Mouse (Mus musculus) olfactory bulb, adult 2 months (tissue): Measurements from ENCODE around the gene Tex29. TPM values are rescaled to one million over a fixed set of nuclear protein-coding genes. Genes with fewer than 3 reads are reported as not detected.
"Not testable (repeated sequence)": the region's sequence is repeated elsewhere in the genome, so short reads cannot be mapped to it uniquely, and the experiment has no call there.

Experiments used
- H3K27ac ChIP-seq: fragments of 200-500 bp; 2 replicates; pipeline ENCODE4 v1.5.1; 2012; ENCODE audit warnings: low read depth, low read length; ENCODE audit not compliant: insufficient read depth
- H3K4me1 ChIP-seq: fragments of 200-500 bp; 2 replicates; pipeline ENCODE4 v1.6.1; 2012; ENCODE audit warnings: low read length; ENCODE audit not compliant: control insufficient read depth, insufficient read depth
- H3K4me3 ChIP-seq: fragments of 200-500 bp; 2 replicates; pipeline ENCODE4 v1.5.1; 2012; ENCODE audit warnings: mild to moderate bottlenecking, low read depth, low read length, moderate library complexity; ENCODE audit not compliant: insufficient read depth
- CTCF ChIP-seq: fragments of 200-500 bp; IDR thresholded peaks from 2 replicates; pipeline ENCODE4 v1.5.1; 2012; ENCODE audit warnings: low read depth, mild to moderate bottlenecking, low read length, moderate library complexity; ENCODE audit not compliant: insufficient read depth
- POLR2A ChIP-seq: fragments of 200-500 bp; IDR thresholded peaks from 2 replicates; pipeline ENCODE4 v1.6.1; 2012; ENCODE audit warnings: mild to moderate bottlenecking, low read depth, low read length, moderate library complexity; ENCODE audit not compliant: insufficient read depth
- WGBS: fragments of 180-500 bp; shearing (Covaris S2); methylation state at CpG from one replicate; pipeline ENCODE4 v1.1.7; 2018; 5-methylcytosine and 5-hydroxymethylcytosine counted together
- polyA plus RNA-seq: library from polyadenylated mRNA; stranded (reverse); fragments of >200 nt; gene quantifications from 2 replicates; pipeline ENCODE4 v1.2.4, GENCODE M21; 2012; ENCODE audit warnings: low replicate concordance; ENCODE audit not compliant: missing spikeins, insufficient read depth, insufficient read length

Tex29 gene
- polyA plus RNA-seq, 1 experiment: not detected

DNA sequence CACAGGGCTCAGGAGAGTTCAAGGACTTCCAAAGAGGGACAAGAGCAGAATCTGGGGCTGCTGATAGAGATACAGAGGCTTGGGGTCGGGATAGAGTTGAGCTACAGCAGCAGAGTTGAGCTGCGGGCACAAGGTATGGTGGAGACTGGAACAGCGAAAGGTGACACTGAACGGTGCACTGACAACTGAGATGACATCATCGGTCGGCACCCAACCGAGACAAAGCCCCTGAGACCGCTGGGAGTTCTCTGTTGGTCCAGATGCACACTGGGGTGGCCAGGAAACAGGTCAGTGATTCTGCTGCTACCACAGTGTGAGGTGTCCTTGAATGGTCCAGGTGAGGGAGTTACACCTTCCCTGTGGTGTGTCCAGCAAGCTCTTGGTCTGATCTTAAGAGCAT is 2.5 kb downstream of the Tex29 start:
- H3K27ac ChIP-seq: no peak overlapping the region
- peaks cover 21% of the 10 kb centered on the region for H3K4me1 ChIP-seq
- WGBS: 74% methylated on average over 8 of the region's 8 CpGs
- TF ChIP-seq CTCF (no peak), POLR2A (no peak)
- no peak overlapping the region for H3K4me3 ChIP-seq

DNA sequence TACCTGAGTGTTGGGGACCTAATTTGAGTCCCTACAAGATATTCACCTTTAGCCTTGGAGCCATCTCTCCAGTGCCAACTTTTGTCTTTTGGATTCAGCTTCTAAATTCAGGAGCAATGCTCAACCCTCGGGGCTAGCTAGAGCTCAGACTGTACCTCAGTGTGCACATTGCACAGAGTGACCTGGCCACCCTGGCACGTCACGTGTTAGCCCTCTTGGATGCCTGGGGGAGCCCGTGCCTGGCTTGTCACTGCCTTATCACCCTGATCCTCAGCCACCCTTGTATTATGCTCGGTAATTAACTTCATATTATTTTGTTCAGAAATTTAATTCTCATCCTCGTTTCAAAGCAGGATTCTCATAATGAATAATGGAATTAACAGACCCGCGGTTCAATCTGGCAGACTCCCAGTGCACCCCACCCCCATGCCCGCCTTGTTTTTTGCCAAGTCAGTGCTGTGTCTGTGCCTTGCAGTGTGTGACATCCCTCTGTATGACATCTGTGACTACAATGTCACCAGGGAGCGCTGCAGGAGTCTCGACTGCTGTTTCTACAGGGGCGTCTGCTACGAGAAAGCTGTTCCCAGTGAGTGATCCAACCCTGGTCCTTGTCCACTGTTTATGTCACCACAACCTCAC is 3.5 kb downstream of the Tex29 start:
- Histone ChIP-seq H3K4me1 (peaks cover 21% of the 10 kb centered on the region), H3K4me3 (no peak overlapping the region), H3K27ac (no peak overlapping the region)
- 44% methylated on average over 13 of the region's 13 CpGs for WGBS
- no peak for TF ChIP-seq CTCF
- no peak for TF ChIP-seq POLR2A

DNA sequence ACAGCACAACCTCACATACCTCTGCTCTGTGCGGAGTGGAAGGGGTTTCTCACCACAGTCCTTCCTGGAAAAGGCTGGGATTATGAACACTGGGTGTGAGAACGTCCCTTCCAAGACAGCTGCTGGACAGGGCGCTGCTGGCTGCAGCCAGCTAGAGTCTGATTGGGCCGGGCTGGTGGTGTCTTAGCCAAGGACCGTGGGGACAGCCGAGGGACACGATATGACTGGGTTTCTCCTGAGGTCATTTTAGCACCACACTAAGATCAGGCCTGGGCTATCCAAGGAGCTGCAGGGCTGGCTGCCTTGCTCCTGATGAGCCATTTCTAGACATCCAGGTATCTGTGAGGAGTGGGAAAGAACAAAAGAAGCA is 4.0 kb downstream of the Tex29 start:
- no peak overlapping the region for H3K4me3 ChIP-seq
- TF ChIP-seq CTCF (no peak), POLR2A (no peak)
- H3K4me1 ChIP-seq: peaks cover 19% of the 10 kb centered on the region
- 64% methylated on average over 7 of the region's 7 CpGs for WGBS
- H3K27ac ChIP-seq: no peak overlapping the region

DNA sequence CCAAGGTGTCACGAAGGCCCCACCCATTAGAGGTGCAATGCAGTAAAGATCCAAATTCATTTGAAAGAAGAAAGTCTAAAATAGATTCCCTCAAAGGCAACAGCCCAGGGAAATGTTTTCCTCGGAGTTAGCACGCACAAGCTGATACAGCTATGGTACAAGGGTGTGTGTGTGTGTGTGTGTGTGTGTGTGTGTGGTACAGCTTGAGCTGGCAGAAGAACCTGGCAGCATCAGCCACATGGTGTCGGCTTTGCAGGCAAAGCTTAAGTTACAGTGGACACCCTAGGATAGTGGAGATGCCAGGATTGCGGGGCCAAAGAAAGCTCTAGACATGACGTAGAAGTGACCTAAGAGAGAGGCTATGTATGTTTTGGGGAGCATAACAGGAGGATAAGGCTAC is 6.5 kb downstream of the Tex29 start:
- Histone ChIP-seq H3K27ac (no peak overlapping the region), H3K4me3 (no peak overlapping the region), H3K4me1 (peaks cover 11% of the 10 kb centered on the region)
- 76% methylated on average over 6 of the region's 6 CpGs for WGBS
- TF ChIP-seq POLR2A (no peak), CTCF (no peak)

DNA sequence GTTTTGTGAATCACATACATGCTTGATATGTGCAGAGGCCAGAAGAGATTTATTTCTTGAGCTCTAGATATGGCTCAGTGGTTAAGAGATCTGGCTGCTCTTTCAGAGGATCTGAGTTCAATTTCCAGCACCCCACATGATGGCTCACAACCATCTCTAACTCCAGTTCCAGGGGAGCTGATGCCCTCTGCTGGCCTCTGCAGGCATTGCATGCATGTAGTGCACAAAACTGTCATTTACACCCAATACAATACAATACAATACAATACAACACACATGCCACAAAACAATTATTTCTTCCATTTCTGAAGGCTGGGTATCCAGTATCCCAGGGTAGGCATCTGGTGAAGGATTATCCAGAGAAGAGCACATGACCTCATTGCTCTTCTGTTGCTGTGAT is 27.6 kb downstream of the Tex29 start:
- H3K27ac ChIP-seq: no peak overlapping the region
- TF ChIP-seq POLR2A (no peak), CTCF (no peak)
- no peak overlapping the region for H3K4me3 ChIP-seq
- no peaks in the 10 kb centered on the region for H3K4me1 ChIP-seq

DNA sequence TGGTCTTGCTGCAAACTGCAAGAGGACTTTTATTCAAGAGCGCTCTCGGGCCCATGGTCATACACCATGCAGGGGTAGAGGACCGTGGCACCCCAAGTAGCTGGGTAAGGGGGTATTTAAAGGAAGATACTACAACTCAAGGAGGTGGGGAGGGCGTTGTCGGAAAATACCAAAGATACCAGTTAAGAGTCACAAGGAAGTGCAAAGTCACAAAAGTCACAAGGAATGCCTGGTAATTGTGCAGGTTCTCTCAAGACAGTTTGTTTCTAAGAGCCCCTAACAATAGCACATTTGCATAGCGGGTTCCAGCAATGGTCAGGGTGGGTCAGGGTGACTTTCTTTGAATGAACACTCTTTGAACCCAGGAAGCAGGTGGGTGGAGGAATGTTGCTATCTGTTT is 34.0 kb downstream of the Tex29 start:
- H3K4me3 ChIP-seq, H3K27ac ChIP-seq, H3K4me1 ChIP-seq: not testable (repeated sequence)
- WGBS: 94% methylated on average over 6 of the region's 6 CpGs

DNA sequence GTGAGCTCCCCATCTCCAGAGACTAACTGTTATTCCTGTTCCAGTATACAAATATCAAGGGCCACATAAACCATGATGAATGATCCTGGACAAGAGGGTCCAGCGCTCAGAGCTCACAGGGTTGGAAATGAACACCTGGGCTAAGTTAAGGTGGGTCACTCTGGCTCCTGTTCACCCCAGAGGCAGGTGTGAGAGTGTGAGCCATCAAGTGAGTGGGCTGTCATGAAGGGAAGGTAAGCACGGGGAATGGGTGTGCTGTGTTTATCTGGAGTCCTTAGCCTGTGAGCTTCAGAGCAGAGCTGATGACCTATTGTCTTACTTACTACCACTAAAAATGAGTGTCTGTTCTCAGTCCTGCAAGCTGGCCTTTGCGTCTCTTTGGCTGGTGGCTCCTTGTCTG is 44.4 kb downstream of the Tex29 start:
- TF ChIP-seq CTCF (no peak), POLR2A (no peak)
- Histone ChIP-seq H3K4me1 (peaks cover 18% of the 10 kb centered on the region), H3K4me3 (no peak overlapping the region), H3K27ac (no peak overlapping the region)
- 98% methylated on average over 3 of the region's 3 CpGs for WGBS

DNA sequence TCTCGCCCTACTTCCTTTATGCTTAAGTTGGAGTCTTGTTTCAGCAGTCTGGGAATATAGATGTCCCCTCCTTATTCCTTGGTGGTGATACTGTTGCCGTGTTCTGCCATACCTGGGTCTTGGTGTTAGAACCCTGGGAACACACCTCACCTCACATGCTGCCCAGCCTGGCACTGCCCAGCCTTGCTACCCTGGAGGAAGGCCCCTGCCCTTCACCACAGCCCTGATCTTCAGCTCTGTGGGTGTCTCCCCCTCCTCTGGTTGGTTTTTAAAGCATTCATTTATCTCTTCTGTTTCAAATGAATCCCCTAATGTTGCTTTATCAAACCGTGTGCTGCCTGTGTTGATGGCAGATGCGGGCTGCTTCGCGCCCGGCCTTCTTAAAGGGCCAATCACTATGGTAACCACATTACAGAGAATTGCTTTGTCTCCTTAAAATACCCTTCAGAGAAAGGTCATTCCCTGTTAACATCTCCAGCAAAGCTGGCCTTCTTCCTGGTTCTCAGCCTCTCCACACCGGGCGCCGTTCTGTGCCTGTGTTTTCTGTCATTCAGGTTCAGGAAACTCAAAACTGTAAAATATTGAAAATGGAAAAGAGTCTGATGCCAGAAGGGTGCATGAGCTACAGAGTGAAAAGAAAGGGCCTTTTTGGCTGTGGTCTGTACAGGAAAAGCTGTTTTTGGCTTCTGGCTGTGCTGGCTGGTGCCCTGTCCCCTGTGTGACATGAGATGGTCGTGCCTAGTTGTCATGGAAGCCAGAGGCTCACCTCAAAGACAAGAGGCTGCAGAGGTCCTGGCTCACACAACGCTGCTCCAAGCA is 45.8 kb downstream of the Tex29 start:
- Histone ChIP-seq H3K27ac (0 out of 2 replicates have a peak overlapping the region, but pooled peaks have one; percentile 33), H3K4me3 (no peak overlapping the region), H3K4me1 (peaks cover 18% of the 10 kb centered on the region)
- TF ChIP-seq CTCF (no peak), POLR2A (no peak)
- 33% methylated on average over 12 of the region's 12 CpGs for WGBS

DNA sequence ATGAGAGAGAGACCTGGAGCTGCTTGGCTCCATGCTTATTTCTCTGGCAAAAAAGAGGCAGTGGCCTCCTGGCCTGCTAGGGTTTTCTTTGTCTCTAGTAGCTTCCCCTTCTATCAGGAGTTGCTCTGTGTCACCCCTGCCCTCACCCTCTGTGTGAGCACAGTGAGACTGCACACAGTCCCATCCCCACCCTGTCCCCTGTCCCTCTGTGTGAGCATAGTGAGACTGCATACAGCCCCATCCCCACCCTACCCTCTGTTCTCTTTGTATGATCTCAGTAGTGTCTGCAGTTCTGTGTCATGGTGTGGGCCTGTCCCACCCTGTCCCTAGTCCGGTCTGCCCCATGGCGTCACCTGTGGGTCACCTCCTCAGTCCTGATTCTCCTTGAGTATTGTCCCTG is 46.5 kb downstream of the Tex29 start:
- peaks cover 18% of the 10 kb centered on the region for H3K4me1 ChIP-seq
- no peak overlapping the region for H3K27ac ChIP-seq
- TF ChIP-seq CTCF (no peak), POLR2A (no peak)
- 94% methylated on average over 2 of the region's 2 CpGs for WGBS
- no peak overlapping the region for H3K4me3 ChIP-seq
